Mouse (Mus musculus): ENCODE measurements at regions not wholly inside any gene's neighbourhood (a gene's known extent, or its start where the extent isn't known, plus 50 kb on each side); places are given as distances from the start of the nearest gene placed in this dataset.

DNA sequence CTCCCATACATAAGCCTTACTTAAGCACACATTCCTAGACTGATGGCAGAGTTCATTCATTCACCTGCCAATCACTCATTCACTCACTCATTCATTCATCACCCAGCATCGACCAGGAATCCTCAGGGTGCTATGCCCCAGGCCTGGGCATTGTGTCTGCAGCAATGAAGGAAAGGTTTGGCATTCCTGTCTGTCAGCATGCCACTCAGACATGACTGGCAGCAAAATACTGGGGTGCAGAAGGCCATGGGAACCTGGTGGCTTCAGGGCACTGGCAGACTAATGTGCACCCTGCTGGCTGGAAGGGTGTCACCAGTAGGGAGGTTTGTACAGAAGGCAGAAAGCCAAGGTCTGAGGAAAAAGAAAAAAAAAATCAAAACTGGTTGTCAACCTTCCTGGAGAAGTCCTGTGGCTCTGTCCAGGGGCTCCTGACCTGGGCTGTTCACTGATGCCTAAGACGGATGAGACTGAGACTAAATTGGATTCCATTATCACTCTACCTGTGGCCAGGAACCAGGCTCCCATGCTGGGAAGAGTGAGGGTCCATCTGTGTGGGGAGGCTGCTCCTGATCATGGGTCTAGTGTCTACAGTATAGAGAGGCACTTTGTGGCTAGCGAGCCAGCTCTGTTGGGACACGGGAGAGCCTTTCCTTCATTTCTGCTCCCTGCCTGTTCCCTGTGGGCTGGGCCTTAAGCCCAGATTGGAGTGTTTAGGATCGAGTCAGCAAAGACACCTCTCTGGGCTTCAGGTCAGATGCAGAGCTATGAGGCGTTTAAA lies 104.1 kb downstream of the Cstad start:
- DNase-seq (ENCODE audit: low spot score in 2 of 2), result no peak

GRCm38 (mm10) chr2:30697851-30698250 lies 103.0 kb downstream of the Cstad start:
- DNase-seq (ENCODE audit: low spot score in 2 of 2), result no peak

- no peak for DNase-seq (ENCODE audit: low spot score in 2 of 2)
These were observed 101.1 kb downstream of the Cstad start for GRCm38 (mm10) chr2:30695771-30696456.

- no peak for DNase-seq (ENCODE audit: low spot score in 2 of 2)
These were observed 100.2 kb downstream of the Cstad start for GRCm38 (mm10) chr2:30695041-30695440.

DNA sequence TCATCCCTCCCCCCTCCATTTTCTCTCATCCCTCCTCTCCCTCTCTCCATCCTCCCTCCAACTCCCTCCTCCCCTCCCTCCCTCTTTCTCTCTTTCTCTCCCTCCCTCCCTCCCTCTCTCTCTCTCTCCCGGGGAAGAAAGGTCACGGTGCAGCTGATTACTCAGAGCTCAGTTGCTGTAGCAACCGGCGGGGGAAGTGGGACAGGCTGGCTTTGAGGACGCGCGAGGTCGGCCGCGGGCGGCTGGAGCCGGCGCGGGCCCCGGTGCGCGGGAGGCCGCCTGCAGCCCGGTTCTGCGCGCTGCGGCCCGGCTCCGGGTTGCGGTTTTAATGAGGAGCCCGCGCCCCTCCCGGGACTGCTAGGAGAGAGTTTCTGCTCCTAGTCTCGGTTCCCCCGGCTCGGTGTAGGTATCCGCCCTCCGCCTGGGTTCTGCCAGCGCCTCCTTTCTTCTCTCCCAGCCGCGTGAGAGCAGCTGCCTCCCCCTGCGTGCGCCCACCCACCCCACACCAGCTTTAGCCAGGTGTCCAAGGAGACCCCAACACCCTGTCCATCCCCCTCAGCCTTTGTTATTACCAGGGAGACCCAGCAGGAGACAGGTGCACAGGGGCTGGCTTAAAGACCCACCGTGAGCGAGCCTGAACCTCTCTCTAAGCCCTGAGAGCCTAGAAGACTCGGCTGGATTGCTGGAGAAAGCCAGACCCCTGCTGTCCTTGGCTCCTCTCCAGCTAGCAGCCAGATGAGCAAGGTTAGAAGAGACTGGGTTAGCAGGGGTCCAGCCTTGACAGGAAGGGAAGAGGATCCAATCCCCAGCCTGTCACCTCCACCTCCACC lies 98.6 kb downstream of the Cstad start:
- DNase-seq (ENCODE audit: low spot score in 2 of 2), result peak; percentile 76 to 80

DNA sequence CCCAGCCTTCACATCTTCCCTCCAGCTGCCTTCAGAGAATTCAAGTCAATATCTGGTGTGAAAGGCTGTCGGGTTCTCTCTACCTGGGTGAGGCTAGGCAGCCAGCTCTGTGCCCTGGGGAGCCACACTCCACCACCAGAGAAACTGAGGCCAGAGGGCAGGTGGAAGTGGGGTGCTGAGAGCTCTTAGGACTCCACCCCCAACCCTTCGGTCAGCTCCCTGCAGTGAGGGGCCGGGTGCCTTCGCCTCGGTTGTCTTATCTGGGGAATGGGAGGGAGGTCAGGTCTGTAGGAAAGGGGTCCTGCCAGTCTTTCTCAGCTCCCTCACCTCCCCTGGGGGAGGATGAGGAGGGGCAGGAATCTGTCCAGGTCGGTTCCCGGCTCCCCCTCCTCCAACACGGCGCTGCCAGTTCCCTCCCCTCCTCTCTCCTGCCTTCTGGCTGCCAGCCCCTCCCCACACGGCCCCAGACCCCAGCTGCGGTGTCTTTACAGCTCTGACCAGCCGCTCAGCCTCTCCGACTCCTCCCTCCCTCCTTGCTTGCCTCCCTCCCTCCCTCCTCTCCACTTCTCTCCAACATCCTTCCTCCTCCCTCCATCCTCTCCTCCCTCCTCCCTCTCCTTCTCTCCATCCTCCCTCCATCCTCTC lies 97.8 kb downstream of the Cstad start:
- DNase-seq (ENCODE audit: low spot score in 2 of 2), result peak in 1 of 2 experiments; percentile 17

DNA sequence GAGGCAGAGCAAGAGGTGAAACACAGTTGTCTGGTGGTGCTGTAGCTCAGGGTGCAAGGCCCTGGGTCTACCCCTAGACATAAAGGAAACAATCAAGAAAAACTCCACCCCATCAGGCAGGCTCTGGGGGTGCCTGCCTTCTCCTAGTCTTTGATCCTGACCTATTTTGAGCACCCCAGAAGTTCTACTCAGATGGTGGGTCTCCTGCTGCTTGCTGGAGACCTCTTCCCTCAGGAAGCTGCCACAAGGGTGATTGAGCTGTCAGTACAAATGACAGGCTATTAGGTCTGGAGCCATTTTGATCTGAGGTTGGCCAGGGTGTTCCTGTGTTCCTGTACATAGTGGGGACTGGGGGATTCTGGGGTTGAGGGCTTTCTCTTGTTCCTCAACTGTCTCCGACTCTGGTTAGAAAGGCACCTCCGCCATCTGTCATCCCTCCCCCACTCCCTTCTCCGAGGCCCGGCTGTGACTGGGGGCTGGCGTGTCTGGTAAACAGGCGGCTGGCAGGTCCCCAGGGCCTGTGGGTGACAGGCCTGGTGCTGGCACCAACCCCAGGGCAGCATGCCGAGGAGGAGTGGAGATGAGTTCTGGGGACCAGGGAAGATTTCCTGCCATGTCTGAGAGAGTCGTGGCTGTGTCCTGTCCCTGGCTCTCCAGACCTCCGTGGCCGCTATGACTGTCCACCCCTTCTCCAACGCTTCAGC lies 97.2 kb downstream of the Cstad start:
- DNase-seq (ENCODE audit: low spot score in 2 of 2), result peak; percentile 70 to 71

DNA sequence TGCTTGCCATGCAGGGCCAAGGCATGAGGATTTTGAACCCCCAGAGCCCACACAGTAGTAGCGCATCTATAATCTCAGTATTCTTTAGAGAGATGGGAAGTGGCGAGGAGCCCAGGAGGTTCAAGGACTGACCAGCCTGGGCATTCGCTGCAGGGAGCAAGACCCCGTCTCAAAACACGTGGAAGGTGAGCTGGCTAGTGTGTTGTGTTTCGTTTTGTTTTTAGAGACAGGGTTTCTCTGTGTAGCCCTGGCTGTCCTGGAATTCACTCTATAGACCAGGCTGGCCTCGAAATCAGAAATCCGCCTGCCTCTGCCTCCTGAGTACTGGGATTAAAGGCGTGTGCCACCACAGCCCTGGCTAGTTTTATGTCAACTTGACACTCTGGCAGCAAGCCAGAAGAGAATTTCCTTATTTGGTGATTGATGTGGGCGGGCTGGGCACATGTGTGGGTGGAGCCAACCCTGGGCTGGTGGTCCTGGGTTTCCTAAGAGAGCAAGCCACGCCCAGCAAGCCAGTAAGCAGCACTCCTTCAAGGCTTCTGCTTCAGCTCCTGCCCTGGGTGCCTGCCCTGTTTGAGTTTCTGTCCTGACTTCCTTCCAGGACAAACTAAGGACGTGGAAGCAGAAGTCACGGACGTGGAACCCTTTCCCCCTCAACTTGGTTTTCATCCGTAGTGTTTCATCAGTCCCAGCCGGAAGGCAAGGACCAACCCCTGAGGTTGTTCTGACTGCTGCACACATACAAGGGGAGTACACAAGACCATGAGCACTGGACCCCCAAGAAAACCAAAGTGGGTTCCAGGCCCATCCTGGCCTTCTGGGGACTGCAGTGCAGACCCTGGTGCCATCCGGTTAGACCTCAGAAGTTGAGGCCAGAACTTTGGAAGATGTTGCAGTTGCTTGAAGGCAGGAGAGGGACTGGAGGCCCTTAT lies 96.4 kb downstream of the Cstad start:
- DNase-seq (ENCODE audit: low spot score in 2 of 2), result peak; percentile 69 to 81

DNA sequence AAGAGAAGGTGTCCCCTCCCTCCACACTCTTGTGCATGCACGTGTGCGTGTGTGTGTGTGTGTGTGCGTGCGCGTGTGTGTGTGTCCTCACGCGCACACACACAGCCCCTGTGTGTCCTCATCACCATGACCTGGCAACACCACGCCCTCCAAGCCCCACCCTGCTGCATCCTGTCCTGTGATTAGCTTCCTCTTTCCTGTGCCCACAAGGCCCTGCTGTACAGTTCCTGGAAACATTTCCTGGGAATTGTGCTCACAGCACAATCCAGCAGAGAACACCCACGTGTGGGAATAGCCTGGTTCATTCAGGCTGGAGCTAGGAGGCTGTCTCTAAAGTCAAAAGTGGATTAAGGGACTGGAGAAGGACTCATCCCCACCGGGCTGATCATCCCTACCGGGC lies 95.5 kb downstream of the Cstad start:
- DNase-seq (ENCODE audit: low spot score in 2 of 2), result peak; percentile 78 to 80

GRCm38 (mm10) chr2:30688402-30688801 lies 93.6 kb downstream of the Cstad start:
- no peak for DNase-seq (ENCODE audit: low spot score in 2 of 2)

DNA sequence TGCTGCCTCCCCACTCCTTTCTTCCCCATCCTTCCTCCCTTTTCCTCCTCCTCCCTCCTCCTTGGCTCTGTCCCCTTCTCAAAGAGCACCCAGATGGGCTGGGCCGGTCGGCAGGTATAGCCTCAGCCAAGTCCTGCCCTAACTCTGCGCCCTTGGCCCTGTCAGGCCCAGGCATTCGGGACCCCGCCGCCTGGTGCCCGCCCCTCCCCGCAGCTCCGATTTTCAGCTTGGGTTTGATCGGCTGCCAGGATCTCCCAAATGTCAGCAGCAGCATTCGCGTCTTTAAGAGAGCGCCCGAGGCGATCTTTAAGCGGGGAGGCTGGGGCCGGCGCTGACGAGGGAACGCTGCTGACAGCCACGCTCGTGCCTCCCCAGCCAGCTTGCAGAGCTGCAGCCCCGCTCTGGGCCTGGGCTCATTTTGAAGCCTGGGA lies 92.3 kb downstream of the Cstad start:
- DNase-seq (ENCODE audit: low spot score in 2 of 2), result no peak

GRCm38 (mm10) chr2:30686359-30686758 lies 91.5 kb downstream of the Cstad start:
- no peak for DNase-seq (ENCODE audit: low spot score in 2 of 2)

- DNase-seq (ENCODE audit: low spot score in 2 of 2), result no peak
These were observed 90.5 kb downstream of the Cstad start for GRCm38 (mm10) chr2:30685137-30685860.

DNA sequence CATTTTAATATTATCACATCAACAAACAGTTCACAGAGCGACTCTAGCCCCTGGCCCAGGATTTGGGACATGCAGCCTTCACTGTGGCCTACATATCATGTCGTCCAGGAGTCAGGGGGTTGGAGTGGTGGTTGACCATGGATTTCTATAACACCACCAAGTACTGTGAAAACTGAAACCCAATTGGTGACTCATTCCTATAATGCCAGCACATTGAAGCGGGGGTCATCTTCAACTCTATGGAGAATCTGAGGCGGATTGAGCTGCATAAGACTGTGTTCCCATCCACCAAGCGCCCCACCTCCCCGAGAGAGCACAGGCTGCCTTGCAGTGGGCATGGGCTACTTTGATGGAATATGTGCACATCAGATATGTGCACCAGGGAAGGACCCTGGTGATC lies 89.6 kb downstream of the Cstad start:
- DNase-seq (ENCODE audit: low spot score in 2 of 2), result no peak

DNA sequence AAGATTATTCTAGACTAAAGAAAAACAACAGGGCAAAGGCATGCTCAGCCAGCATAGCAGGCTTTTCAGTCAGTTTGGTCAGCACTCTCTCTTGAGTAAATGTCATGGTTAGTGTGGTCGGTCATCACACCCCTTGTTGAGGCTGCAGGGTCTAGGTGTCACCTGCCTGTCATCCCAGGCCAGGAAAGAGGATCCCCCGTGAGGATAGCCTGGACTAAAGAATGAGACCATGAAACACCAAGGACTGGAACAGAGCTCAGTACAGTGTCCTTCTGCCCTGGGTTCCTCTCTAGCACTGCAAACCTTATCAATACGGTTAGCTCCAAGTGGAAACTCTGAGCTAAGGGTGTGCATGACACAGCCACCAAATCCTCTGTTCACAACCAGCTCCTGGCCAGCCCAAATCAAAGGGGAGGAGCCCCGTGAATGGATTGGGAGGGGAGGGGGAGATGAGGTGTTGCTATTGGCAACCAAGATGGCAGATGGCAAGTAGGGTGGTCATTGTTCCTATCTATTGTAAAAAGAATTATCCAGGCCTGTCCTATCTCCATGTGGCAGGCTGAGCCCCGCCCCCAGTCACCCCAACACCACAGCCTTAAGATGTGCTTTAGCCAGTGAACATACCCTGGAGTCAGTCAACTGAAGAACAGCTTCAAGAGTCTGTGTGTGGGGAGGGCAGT lies 87.4 kb downstream of the Cstad start:
- DNase-seq (ENCODE audit: low spot score in 2 of 2), result no peak

DNA sequence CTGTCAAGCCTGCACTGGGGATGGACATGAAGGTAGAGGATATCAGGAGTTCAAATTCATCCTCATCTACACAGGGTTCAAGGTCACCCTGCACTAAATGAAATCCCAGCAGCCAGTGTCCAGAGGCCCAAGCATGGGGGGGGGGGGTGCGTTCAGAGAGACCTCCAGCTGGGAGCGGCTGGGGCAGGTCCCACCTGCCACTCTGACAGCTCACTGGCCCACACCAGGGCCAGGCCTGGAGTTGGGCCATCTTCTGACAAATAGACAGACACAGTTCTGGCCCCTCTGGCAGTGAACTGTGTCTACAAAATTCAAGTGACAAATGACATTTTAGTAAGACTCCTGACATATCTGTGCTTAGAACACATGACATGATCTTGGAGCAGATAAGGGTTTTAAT lies 86.8 kb downstream of the Cstad start:
- DNase-seq (ENCODE audit: low spot score in 2 of 2), result no peak

GRCm38 (mm10) chr2:30679041-30679440 lies 84.2 kb downstream of the Cstad start:
- DNase-seq (ENCODE audit: low spot score in 2 of 2), result no peak

DNA sequence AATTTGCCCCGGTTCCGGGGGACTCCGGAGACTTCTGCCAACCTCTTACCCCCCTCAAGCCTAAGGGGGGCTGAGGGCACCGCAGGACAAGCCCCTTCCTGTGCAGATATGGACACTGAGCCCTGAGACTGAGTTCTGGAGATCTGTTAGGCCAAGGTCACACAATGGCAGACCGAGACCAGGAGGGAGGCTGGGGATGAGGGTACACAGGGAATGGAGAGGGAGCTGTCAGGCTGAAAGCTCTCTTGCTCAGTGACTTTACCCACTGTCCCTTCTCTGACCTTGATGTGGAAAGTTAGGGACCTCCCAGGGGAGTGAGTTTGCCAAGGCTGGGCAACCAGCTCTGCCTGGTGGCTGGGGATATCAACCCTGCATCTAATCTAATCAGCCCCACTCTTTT lies 82.7 kb downstream of the Cstad start:
- DNase-seq (ENCODE audit: low spot score in 2 of 2), result no peak
